ENCODE assay signal across 8 mouse cellular contexts in genomic region chr19:10018527-10018818, GRCm38 (mm10). TPM values are rescaled to one million over a fixed set of nuclear protein-coding genes. Genes with fewer than 3 reads are reported as not detected.
DNase-seq lines count a peak whose midpoint lies in the region; ATAC-seq and TF ChIP-seq lines count a peak whose summit lies in the region.

No protein-coding gene starts in this region.

- no peak for TF ChIP-seq POLR2A in lung, adult 2 months (IDR thresholded peaks at IDR 0.05; ENCODE audit: borderline replicate concordance, extremely low read depth, low read depth, low read length)

- DNase-seq in lung, adult 2 months, result no peak
- DNase-seq in lung, postnatal 36 days, result no peak
- DNase-seq in embryonic facial prominence, embryonic 14.5 days (ENCODE audit: low spot score), result no peak
- DNase-seq in frontal cortex, adult 2 months (ENCODE audit: extremely low spot score in 1 of 2, low spot score in 1 of 2), result no peak
- DNase-seq in layer of hippocampus, postnatal 25 days (ENCODE audit: extremely low spot score in 1 of 2, low spot score in 1 of 2), result no peak
- DNase-seq in embryo, embryonic 10 days (ENCODE audit: low spot score), result no peak

- H3K27me3 ChIP-seq in embryonic facial prominence, embryonic 14.5 days (replicated peaks; ENCODE audit: control insufficient read depth, insufficient read depth, low read length), result no peaks in the 10 kb centered on the region
- no peaks in the 10 kb centered on the region for H3K27me3 ChIP-seq in intestine, postnatal 0 days (replicated peaks; ENCODE audit: control insufficient read depth, insufficient read depth, low read length)
- H3K27me3 ChIP-seq in neural tube, embryonic 13.5 days, result 0 out of 2 replicates have a peak, but pooled peaks cover 7% of the 10 kb centered on the region

- H3K36me3 ChIP-seq in embryonic facial prominence, embryonic 14.5 days (ENCODE audit: control insufficient read depth, insufficient read depth, low read length), result no peaks in the 10 kb centered on the region
- H3K36me3 ChIP-seq in intestine, postnatal 0 days (ENCODE audit: control insufficient read depth, insufficient read depth), result no peaks in the 10 kb centered on the region
- no peaks in the 10 kb centered on the region for H3K36me3 ChIP-seq in neural tube, embryonic 13.5 days

- H3K4me3 ChIP-seq in lung, adult 2 months (replicated peaks; ENCODE audit: extremely low read depth, low read depth, low read length), result peak overlapping the region; percentile 54
- H3K4me3 ChIP-seq in embryonic facial prominence, embryonic 14.5 days (ENCODE audit: low read depth, low read length), result peak overlapping the region; percentile 65
- peak overlapping the region; percentile 49 for H3K4me3 ChIP-seq in intestine, postnatal 0 days (ENCODE audit: low read depth, low read length)
- peak overlapping the region; percentile 63 for H3K4me3 ChIP-seq in neural tube, embryonic 13.5 days

- peaks cover 6% of the 10 kb centered on the region for H3K4me1 ChIP-seq in lung, adult 2 months (ENCODE audit: control insufficient read depth, insufficient read depth, low read length)
- peaks cover 46% of the 10 kb centered on the region for H3K4me1 ChIP-seq in embryonic facial prominence, embryonic 14.5 days (ENCODE audit: control insufficient read depth, insufficient read depth, low read length)
- peaks cover 18% of the 10 kb centered on the region for H3K4me1 ChIP-seq in intestine, postnatal 0 days (replicated peaks; ENCODE audit: control insufficient read depth, insufficient read depth, low read length)
- H3K4me1 ChIP-seq in neural tube, embryonic 13.5 days (replicated peaks), result peaks cover 28% of the 10 kb centered on the region

- peak overlapping the region; percentile 79 for H3K9ac ChIP-seq in embryonic facial prominence, embryonic 14.5 days (ENCODE audit: low read depth, low read length)
- peak overlapping the region; percentile 49 for H3K9ac ChIP-seq in intestine, postnatal 0 days (ENCODE audit: low read depth, low read length)
- peak overlapping the region; percentile 81 for H3K9ac ChIP-seq in neural tube, embryonic 13.5 days

- peak overlapping the region; percentile 83 for H3K4me2 ChIP-seq in embryonic facial prominence, embryonic 14.5 days (ENCODE audit: low read depth, low read length)
- peak overlapping the region; percentile 88 for H3K4me2 ChIP-seq in intestine, postnatal 0 days (replicated peaks; ENCODE audit: low read depth)
- peak overlapping the region; percentile 93 for H3K4me2 ChIP-seq in neural tube, embryonic 13.5 days

- H3K9me3 ChIP-seq in embryonic facial prominence, embryonic 14.5 days (ENCODE audit: control insufficient read depth, low read length), result no peaks in the 10 kb centered on the region
- no peaks in the 10 kb centered on the region for H3K9me3 ChIP-seq in intestine, postnatal 0 days (ENCODE audit: control insufficient read depth)
- H3K9me3 ChIP-seq in neural tube, embryonic 13.5 days, result no peaks in the 10 kb centered on the region

- H3K27ac ChIP-seq in embryonic facial prominence, embryonic 14.5 days (replicated peaks; ENCODE audit: low read depth, low read length), result peak overlapping the region; percentile 64; the same call in 1 of the 2 replicates
- no peak overlapping the region for H3K27ac ChIP-seq in intestine, postnatal 0 days (ENCODE audit: low read depth, low read length)
- 0 out of 2 replicates have a peak overlapping the region, but pooled peaks have one; percentile 67 for H3K27ac ChIP-seq in neural tube, embryonic 13.5 days (replicated peaks)

- 2% methylated on average over 3 of the region's 3 CpGs for WGBS in lung, adult 2 months
- WGBS in embryonic facial prominence, embryonic 14.5 days, result 0% methylated on average over 3 of the region's 3 CpGs
- WGBS in intestine, postnatal 0 days, result 3% methylated on average over 3 of the region's 3 CpGs
- WGBS in neural tube, embryonic 13.5 days, result 11% methylated on average over 3 of the region's 3 CpGs

- TF ChIP-seq CTCF in lung, adult 2 months (IDR thresholded peaks at IDR 0.05; ENCODE audit: insufficient read depth, low read length), result no peak
- TF ChIP-seq CTCF in intestine, postnatal 0 days (IDR thresholded peaks at IDR 0.05; ENCODE audit: low read depth), result no peak

- ATAC-seq in embryonic facial prominence, embryonic 14.5 days (ENCODE audit: low read depth), result peak; percentile 15; the same call in 1 of the 2 replicates
- peak; percentile 15 for ATAC-seq in intestine, postnatal 0 days
- ATAC-seq in neural tube, embryonic 13.5 days (ENCODE audit: low read depth), result no peak; the same call in none of the 2 replicates

RNA-seq across cellular contexts. Expression of gene Rab3il1, which starts 17.0 kb away (rescaled TPM):
- polyA plus RNA-seq in lung, adult 2 months (2012; rRNA removed), result 10.5 and 13.8 TPM in 2 replicates
- 48.1 and 54.4 TPM in 2 replicates for polyA plus RNA-seq in embryonic facial prominence, embryonic 14.5 days (2014; fragmentation: Nextera tagmentation; extraction: Ambion mirVana)
- polyA plus RNA-seq in intestine, postnatal 0 days (2015; fragmentation: Nextera tagmentation; extraction: Ambion mirVana), result 63.6 and 65.8 TPM in 2 replicates
- polyA plus RNA-seq in neural tube, embryonic 13.5 days (2015; fragmentation: Nextera tagmentation; extraction: Ambion mirVana), result 25.2 and 26.2 TPM in 2 replicates
- 11.3 and 13.6 TPM in 2 replicates for polyA plus RNA-seq in frontal cortex, adult 2 months (2012; rRNA removed)
- 1 to 10 TPM; 9.3 TPM for total RNA-seq in layer of hippocampus, postnatal 25 days (2021)

RNA-seq across cellular contexts. Expression of gene Best1, which starts 17.0 kb away (rescaled TPM):
- polyA plus RNA-seq in lung, adult 2 months (2012; rRNA removed), result 2.3 and 3.1 TPM in 2 replicates
- polyA plus RNA-seq in embryonic facial prominence, embryonic 14.5 days (2014; fragmentation: Nextera tagmentation; extraction: Ambion mirVana), result 1.5 and 2.2 TPM in 2 replicates
- polyA plus RNA-seq in intestine, postnatal 0 days (2015; fragmentation: Nextera tagmentation; extraction: Ambion mirVana), result 0.61 and 0.89 TPM in 2 replicates
- 1.0 and 1.5 TPM in 2 replicates for polyA plus RNA-seq in neural tube, embryonic 13.5 days (2015; fragmentation: Nextera tagmentation; extraction: Ambion mirVana)
- polyA plus RNA-seq in frontal cortex, adult 2 months (2012; rRNA removed), result 0.59 and 0.74 TPM in 2 replicates
- under 1 TPM; 0.85 to 0.96 TPM for total RNA-seq in layer of hippocampus, postnatal 25 days (2021)

RNA-seq across cellular contexts. Expression of gene Fads3, which starts 22.9 kb away (rescaled TPM):
- polyA plus RNA-seq in lung, adult 2 months (2012; rRNA removed), result 283 and 341 TPM in 2 replicates
- polyA plus RNA-seq in embryonic facial prominence, embryonic 14.5 days (2014; fragmentation: Nextera tagmentation; extraction: Ambion mirVana), result 15.6 and 20.9 TPM in 2 replicates
- polyA plus RNA-seq in intestine, postnatal 0 days (2015; fragmentation: Nextera tagmentation; extraction: Ambion mirVana), result 4.7 and 4.8 TPM in 2 replicates
- polyA plus RNA-seq in neural tube, embryonic 13.5 days (2015; fragmentation: Nextera tagmentation; extraction: Ambion mirVana), result 18.8 and 19.1 TPM in 2 replicates
- 26.5 and 28.4 TPM in 2 replicates for polyA plus RNA-seq in frontal cortex, adult 2 months (2012; rRNA removed)
- 10 to 100 TPM; 26.3 to 27.9 TPM for total RNA-seq in layer of hippocampus, postnatal 25 days (2021)

RNA-seq across cellular contexts. Expression of gene Fth1, which starts 38.1 kb away (rescaled TPM):
- 4,642 and 7,955 TPM in 2 replicates for polyA plus RNA-seq in lung, adult 2 months (2012; rRNA removed)
- 1,690 and 1,712 TPM in 2 replicates for polyA plus RNA-seq in embryonic facial prominence, embryonic 14.5 days (2014; fragmentation: Nextera tagmentation; extraction: Ambion mirVana)
- polyA plus RNA-seq in intestine, postnatal 0 days (2015; fragmentation: Nextera tagmentation; extraction: Ambion mirVana), result 6,780 and 7,050 TPM in 2 replicates
- polyA plus RNA-seq in neural tube, embryonic 13.5 days (2015; fragmentation: Nextera tagmentation; extraction: Ambion mirVana), result 1,616 and 1,651 TPM in 2 replicates
- polyA plus RNA-seq in frontal cortex, adult 2 months (2012; rRNA removed), result 3,721 and 5,002 TPM in 2 replicates
- 1,000 to 10,000 TPM; 2,794 to 3,082 TPM for total RNA-seq in layer of hippocampus, postnatal 25 days (2021)
